Mouse (Mus musculus): ENCODE data around the gene H2-T22. TPM values are rescaled to one million over a fixed set of nuclear protein-coding genes. Genes with fewer than 3 reads are reported as not detected.
"Not testable (repeated sequence)": the region's sequence is repeated elsewhere in the genome, so short reads cannot be mapped to it uniquely, and the experiment has no call there.

The H2-T22 gene
- 23.9 and 24.4 TPM in 2 replicates for polyA plus RNA-seq (2015; fragmentation: Nextera tagmentation; extraction: Ambion mirVana)

- WGBS: 1% methylated on average over 12 of the region's 12 CpGs
- H3K27ac ChIP-seq (ENCODE audit: low read length): peak within 1 kb of the TSS; percentile 62; the same call in 1 of the 2 replicates
Measured at GRCm38 (mm10) chr17:36042610-36043169, at the start of gene H2-T22, which contains the start of gene Gm6034. Gene H2-T22, minus strand, starts transcription at chr17:36042747. Gene Gm6034, plus strand, starts transcription at chr17:36042961.

GRCm38 (mm10) chr17:36091933-36092332 lies 49.4 kb upstream of the H2-T22 start:
- not testable (repeated sequence) for H3K4me1 ChIP-seq (ENCODE audit: insufficient read depth, low read depth, low read length); H3K4me3 ChIP-seq (ENCODE audit: low read depth, low read length); H3K36me3 ChIP-seq (ENCODE audit: insufficient read depth, low read length); H3K27me3 ChIP-seq (replicated peaks; ENCODE audit: insufficient read depth, low read length); H3K4me2 ChIP-seq (replicated peaks; ENCODE audit: low read depth, low read length); H3K9me3 ChIP-seq (ENCODE audit: low read length); H3K27ac ChIP-seq (ENCODE audit: low read length); H3K9ac ChIP-seq (replicated peaks; ENCODE audit: low read depth); DNase-seq (ENCODE audit: low spot score); ATAC-seq
- WGBS: no CpG with 5 or more reads among the region's 2 CpGs

More at GRCm38 (mm10) chr17:36042610-36043169, at the start of gene H2-T22, which contains the start of gene Gm6034:
- peak; percentile 97 for ATAC-seq
- not testable (repeated sequence) for H3K27me3 ChIP-seq (replicated peaks; ENCODE audit: insufficient read depth, low read length); H3K36me3 ChIP-seq (ENCODE audit: insufficient read depth, low read length); H3K9me3 ChIP-seq (ENCODE audit: low read length); H3K4me1 ChIP-seq (ENCODE audit: insufficient read depth, low read depth, low read length)
- Histone ChIP-seq H3K4me2 (replicated peaks; ENCODE audit: low read depth, low read length) (peak within 1 kb of the TSS; percentile 58), H3K9ac (replicated peaks; ENCODE audit: low read depth) (peak within 1 kb of the TSS; percentile 29), H3K4me3 (ENCODE audit: low read depth, low read length) (peak within 1 kb of the TSS; percentile 37)
- peak; percentile 98 for DNase-seq (ENCODE audit: low spot score)
- TF ChIP-seq EP300 (IDR thresholded peaks at IDR 0.05): 0 out of 2 replicates have a peak, but pooled peaks have one; percentile 25

GRCm38 (mm10) chr17:36085976-36086375 lies 43.4 kb upstream of the H2-T22 start:
- H3K27me3 ChIP-seq (replicated peaks; ENCODE audit: insufficient read depth, low read length); H3K36me3 ChIP-seq (ENCODE audit: insufficient read depth, low read length); H3K4me1 ChIP-seq (ENCODE audit: insufficient read depth, low read depth, low read length); H3K9me3 ChIP-seq (ENCODE audit: low read length); H3K27ac ChIP-seq (ENCODE audit: low read length); H3K4me2 ChIP-seq (replicated peaks; ENCODE audit: low read depth, low read length); H3K9ac ChIP-seq (replicated peaks; ENCODE audit: low read depth); ATAC-seq; H3K4me3 ChIP-seq (ENCODE audit: low read depth, low read length); DNase-seq (ENCODE audit: low spot score): not testable (repeated sequence)
- WGBS: 36% methylated on average over 1 of the region's 1 CpGs

GRCm38 (mm10) chr17:36083870-36084451 lies 41.4 kb upstream of the H2-T22 start:
- Histone ChIP-seq H3K36me3 (ENCODE audit: insufficient read depth, low read length) (no peaks in the 10 kb centered on the region), H3K4me3 (ENCODE audit: low read depth, low read length) (peak overlapping the region; percentile 54), H3K9ac (replicated peaks; ENCODE audit: low read depth) (no peak overlapping the region), H3K4me1 (ENCODE audit: insufficient read depth, low read depth, low read length) (no peaks in the 10 kb centered on the region), H3K9me3 (ENCODE audit: low read length) (no peaks in the 10 kb centered on the region), H3K4me2 (replicated peaks; ENCODE audit: low read depth, low read length) (peak overlapping the region; percentile 92), H3K27ac (ENCODE audit: low read length) (no peak overlapping the region), H3K27me3 (replicated peaks; ENCODE audit: insufficient read depth, low read length) (peaks cover 4% of the 10 kb centered on the region; the same call in 1 of the 2 replicates)
- TF ChIP-seq EP300 (IDR thresholded peaks at IDR 0.05) (no peak), CTCF (IDR thresholded peaks at IDR 0.05) (no peak)
- ATAC-seq: no peak; the same call in 1 of the 2 replicates
- WGBS: 1% methylated on average over 40 of the region's 42 CpGs
- DNase-seq (ENCODE audit: low spot score): no peak

- no peaks in the 10 kb centered on the region for H3K9me3 ChIP-seq (ENCODE audit: low read length)
- H3K4me1 ChIP-seq (ENCODE audit: insufficient read depth, low read depth, low read length): no peaks in the 10 kb centered on the region
- H3K27ac ChIP-seq (ENCODE audit: low read length): no peak overlapping the region
- WGBS: under 1% methylated on average over 46 of the region's 46 CpGs
- DNase-seq (ENCODE audit: low spot score): peak; percentile 60
- H3K4me2 ChIP-seq (replicated peaks; ENCODE audit: low read depth, low read length): peak overlapping the region; percentile 92
- H3K9ac ChIP-seq (replicated peaks; ENCODE audit: low read depth): no peak overlapping the region
- peak overlapping the region; percentile 54 for H3K4me3 ChIP-seq (ENCODE audit: low read depth, low read length)
- ATAC-seq: peak; percentile 81
- H3K36me3 ChIP-seq (ENCODE audit: insufficient read depth, low read length): no peaks in the 10 kb centered on the region
- peaks cover 4% of the 10 kb centered on the region; the same call in 1 of the 2 replicates for H3K27me3 ChIP-seq (replicated peaks; ENCODE audit: insufficient read depth, low read length)
- TF ChIP-seq EP300 (IDR thresholded peaks at IDR 0.05) (no peak), CTCF (IDR thresholded peaks at IDR 0.05) (no peak)
Measured at GRCm38 (mm10) chr17:36083266-36083869, 40.8 kb upstream of the H2-T22 start.

- not testable (repeated sequence) for H3K36me3 ChIP-seq (ENCODE audit: insufficient read depth, low read length); H3K9me3 ChIP-seq (ENCODE audit: low read length); H3K9ac ChIP-seq (replicated peaks; ENCODE audit: low read depth); ATAC-seq; DNase-seq (ENCODE audit: low spot score); H3K27me3 ChIP-seq (replicated peaks; ENCODE audit: insufficient read depth, low read length); H3K4me1 ChIP-seq (ENCODE audit: insufficient read depth, low read depth, low read length); H3K27ac ChIP-seq (ENCODE audit: low read length)
- 44% methylated on average over 3 of the region's 6 CpGs for WGBS
- Histone ChIP-seq H3K4me3 (ENCODE audit: low read depth, low read length) (peak overlapping the region; percentile 54; the same call in 1 of the 2 replicates), H3K4me2 (replicated peaks; ENCODE audit: low read depth, low read length) (peak overlapping the region; percentile 92)
Measured at GRCm38 (mm10) chr17:36082519-36083232, 40.1 kb upstream of the H2-T22 start.

GRCm38 (mm10) chr17:36081901-36082300 lies 39.4 kb upstream of the H2-T22 start:
- not testable (repeated sequence) for H3K36me3 ChIP-seq (ENCODE audit: insufficient read depth, low read length); ATAC-seq; H3K27me3 ChIP-seq (replicated peaks; ENCODE audit: insufficient read depth, low read length); H3K27ac ChIP-seq (ENCODE audit: low read length); H3K9me3 ChIP-seq (ENCODE audit: low read length); H3K4me2 ChIP-seq (replicated peaks; ENCODE audit: low read depth, low read length); H3K4me3 ChIP-seq (ENCODE audit: low read depth, low read length); H3K4me1 ChIP-seq (ENCODE audit: insufficient read depth, low read depth, low read length); H3K9ac ChIP-seq (replicated peaks; ENCODE audit: low read depth); DNase-seq (ENCODE audit: low spot score)
